Mouse (Mus musculus): ENCODE data around the gene Wapl. TPM values are rescaled to one million over a fixed set of nuclear protein-coding genes. Genes with fewer than 3 reads are reported as not detected.

The Wapl gene
- polyA plus RNA-seq (2012; rRNA removed) = 4.5 and 7.1 TPM in 2 replicates

DNA sequence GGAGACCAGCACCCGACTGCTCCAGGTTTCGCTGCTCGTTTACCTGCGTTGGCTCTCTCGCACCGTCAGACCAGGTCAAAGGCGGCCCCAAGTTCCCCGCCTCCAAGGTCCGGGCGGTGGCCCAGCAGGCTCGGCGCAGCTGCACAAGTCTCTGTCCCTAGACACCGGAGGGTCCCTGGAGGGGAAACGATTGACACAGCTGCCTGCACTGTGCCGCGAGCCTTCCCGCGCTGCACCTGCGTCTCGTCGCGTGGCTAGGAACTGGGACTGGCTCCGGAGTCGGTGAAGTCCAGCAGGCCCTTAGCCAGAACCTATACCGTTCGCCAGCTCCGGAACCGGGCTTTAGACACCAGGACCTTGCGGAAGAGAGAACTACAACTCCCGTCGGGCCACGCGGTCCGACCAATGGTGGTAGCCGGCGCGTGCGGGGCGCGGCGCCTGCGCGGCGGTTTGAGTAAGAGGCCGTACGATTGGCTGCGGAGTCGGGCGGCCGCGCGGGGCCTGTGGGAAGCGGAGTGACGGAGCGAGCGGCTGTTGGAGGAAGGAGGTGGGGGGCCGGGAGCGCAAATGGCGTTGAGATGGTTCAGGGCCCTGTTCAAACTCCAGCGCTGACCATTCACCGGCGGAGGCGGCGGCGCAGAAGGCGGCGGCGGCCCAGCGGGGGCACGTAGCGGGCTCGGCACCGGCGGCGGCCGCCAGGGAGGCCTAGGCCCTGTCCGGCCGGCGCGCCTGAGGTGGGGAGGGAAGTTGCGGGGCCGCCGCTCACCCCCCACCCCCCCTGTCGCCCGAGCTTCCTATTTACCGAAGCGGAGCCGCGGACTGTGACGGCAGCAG, at the start of gene Wapl:
TSS of gene Wapl (plus strand) at position 534 of the 834 bp plus-strand sequence.
- no peak for TF ChIP-seq CTCF (IDR thresholded peaks at IDR 0.05; ENCODE audit: extremely low read depth, insufficient read depth, insufficient read length, insufficient replicate concordance)
- TF ChIP-seq POLR2A (IDR thresholded peaks at IDR 0.05; ENCODE audit: low read depth, low read length) = peak; percentile 23
- DNase-seq (ENCODE audit: low read depth in 1 of 2, low spot score in 2 of 2) = peak; percentile 81 to 93
- WGBS = under 1% methylated on average over 88 of the region's 90 CpGs

DNA sequence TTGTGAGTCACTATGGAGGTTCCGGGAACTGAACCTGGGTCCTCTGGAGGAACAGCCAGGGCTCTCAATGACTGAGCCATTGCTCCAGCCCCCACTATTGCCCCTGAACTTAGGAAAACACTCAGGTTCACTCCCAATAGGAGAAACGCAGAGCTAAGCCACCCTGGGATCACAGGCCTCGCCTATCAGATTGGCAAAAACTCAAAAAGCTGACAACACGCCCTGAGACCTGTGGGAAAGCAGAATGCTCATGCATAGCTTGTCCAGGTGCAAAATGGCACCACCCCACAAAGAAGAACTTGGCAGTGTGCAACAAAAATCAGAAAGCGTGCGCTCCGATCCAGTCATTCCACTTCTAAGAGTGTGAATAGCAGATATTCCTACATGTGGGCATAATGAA, 46.9 kb upstream of the Wapl start:
- no peak for DNase-seq (ENCODE audit: low read depth in 1 of 2, low spot score in 2 of 2)
- WGBS = 79% methylated on average over 7 of the region's 7 CpGs
- Histone ChIP-seq H3K4me3 (ENCODE audit: extremely low read depth, insufficient read depth, insufficient read length) (no peak overlapping the region), H3K27me3 (ENCODE audit: control insufficient read depth, insufficient read depth, low read length) (no peaks in the 10 kb centered on the region), H3K4me1 (ENCODE audit: control insufficient read depth, insufficient read depth, insufficient read length) (no peaks in the 10 kb centered on the region), H3K36me3 (ENCODE audit: control insufficient read depth, insufficient read depth, low read length) (no peaks in the 10 kb centered on the region), H3K27ac (ENCODE audit: insufficient read depth, low read length) (no peak overlapping the region)
- TF ChIP-seq CTCF (IDR thresholded peaks at IDR 0.05; ENCODE audit: extremely low read depth, insufficient read depth, insufficient read length, insufficient replicate concordance) = no peak
- no peak for TF ChIP-seq POLR2A (IDR thresholded peaks at IDR 0.05; ENCODE audit: low read depth, low read length)

More for the DNA sequence above, at the start of gene Wapl:
- Histone ChIP-seq H3K27ac (ENCODE audit: insufficient read depth, low read length) (peak within 1 kb of the TSS; percentile 84), H3K27me3 (ENCODE audit: control insufficient read depth, insufficient read depth, low read length) (peaks cover 5% of the 10 kb centered on the region; the same call in 1 of the 2 replicates), H3K36me3 (ENCODE audit: control insufficient read depth, insufficient read depth, low read length) (peaks cover 4% of the 10 kb centered on the region; the same call in 1 of the 2 replicates), H3K4me3 (ENCODE audit: extremely low read depth, insufficient read depth, insufficient read length) (peak within 1 kb of the TSS; percentile 92), H3K4me1 (ENCODE audit: control insufficient read depth, insufficient read depth, insufficient read length) (no peaks in the 10 kb centered on the region)

DNA sequence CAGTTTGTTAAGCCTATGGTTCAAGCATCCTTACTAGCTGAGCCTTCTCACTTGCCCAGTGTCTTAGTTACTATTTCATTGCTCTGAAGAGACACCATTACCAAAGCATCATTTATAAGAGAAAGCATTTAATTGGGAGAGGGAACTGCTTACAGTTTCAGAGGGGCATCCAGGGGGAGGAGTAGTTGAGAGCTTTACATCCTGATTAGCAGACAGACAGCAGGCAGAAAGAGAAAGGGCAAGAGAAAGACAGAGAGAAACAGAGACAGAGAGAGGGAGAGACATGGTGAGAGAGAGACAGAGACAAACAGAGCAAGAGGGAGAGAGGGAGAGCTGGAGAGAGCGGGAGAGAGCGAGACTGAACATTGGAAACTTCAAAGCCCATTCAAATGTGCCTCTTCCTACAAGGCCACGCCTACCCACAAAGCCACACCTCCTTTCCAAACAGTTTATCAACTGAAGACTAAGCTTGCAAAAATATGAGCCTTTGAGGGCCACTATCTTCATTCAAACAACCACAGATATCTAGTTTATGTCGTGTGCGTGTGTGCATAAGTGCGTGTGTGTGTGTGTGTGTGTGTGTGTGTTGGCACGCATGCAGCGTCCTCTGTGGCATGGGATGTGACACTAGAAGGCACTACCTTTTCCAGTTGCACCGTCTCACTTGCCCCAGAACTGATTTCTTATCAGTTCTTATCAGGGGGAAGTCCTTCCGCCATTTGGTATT, 40.8 kb upstream of the Wapl start:
- WGBS = 70% methylated on average over 10 of the region's 10 CpGs
- Histone ChIP-seq H3K4me3 (ENCODE audit: extremely low read depth, insufficient read depth, insufficient read length) (no peak overlapping the region), H3K27ac (ENCODE audit: insufficient read depth, low read length) (no peak overlapping the region)

DNA sequence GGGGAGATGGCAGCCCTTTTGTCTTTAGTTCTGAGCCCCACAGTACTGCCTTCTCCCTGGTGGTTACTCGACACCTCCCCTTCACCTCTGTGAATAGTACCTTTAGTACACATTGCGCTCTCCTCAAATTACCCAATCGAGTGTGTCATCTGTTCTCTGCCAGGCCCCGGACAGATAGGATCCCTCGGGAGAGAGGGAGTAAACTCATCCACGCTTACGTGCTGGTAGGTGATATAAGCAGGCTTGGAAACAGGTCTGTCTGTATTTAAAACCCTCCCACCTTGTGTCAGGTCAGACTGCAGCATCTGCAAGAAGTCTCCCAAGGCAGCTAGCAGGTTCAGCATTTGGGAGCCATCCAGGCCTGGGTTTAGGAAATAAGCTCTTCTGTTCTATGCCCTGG, 38.5 kb upstream of the Wapl start:
- H3K27me3 ChIP-seq (ENCODE audit: control insufficient read depth, insufficient read depth, low read length) = no peaks in the 10 kb centered on the region
- no peak overlapping the region for H3K4me3 ChIP-seq (ENCODE audit: extremely low read depth, insufficient read depth, insufficient read length)
- 78% methylated on average over 7 of the region's 7 CpGs for WGBS
- H3K4me1 ChIP-seq (ENCODE audit: control insufficient read depth, insufficient read depth, insufficient read length) = no peaks in the 10 kb centered on the region
- TF ChIP-seq POLR2A (IDR thresholded peaks at IDR 0.05; ENCODE audit: low read depth, low read length) (no peak), CTCF (IDR thresholded peaks at IDR 0.05; ENCODE audit: extremely low read depth, insufficient read depth, insufficient read length, insufficient replicate concordance) (no peak)
- H3K27ac ChIP-seq (ENCODE audit: insufficient read depth, low read length) = no peak overlapping the region
- no peak for DNase-seq (ENCODE audit: low read depth in 1 of 2, low spot score in 2 of 2)
- no peaks in the 10 kb centered on the region for H3K36me3 ChIP-seq (ENCODE audit: control insufficient read depth, insufficient read depth, low read length)

More for the DNA sequence above, 40.8 kb upstream of the Wapl start:
- Histone ChIP-seq H3K4me1 (ENCODE audit: control insufficient read depth, insufficient read depth, insufficient read length) (no peaks in the 10 kb centered on the region), H3K27me3 (ENCODE audit: control insufficient read depth, insufficient read depth, low read length) (no peaks in the 10 kb centered on the region), H3K36me3 (ENCODE audit: control insufficient read depth, insufficient read depth, low read length) (no peaks in the 10 kb centered on the region)
- TF ChIP-seq POLR2A (IDR thresholded peaks at IDR 0.05; ENCODE audit: low read depth, low read length) = no peak
- no peak for TF ChIP-seq CTCF (IDR thresholded peaks at IDR 0.05; ENCODE audit: extremely low read depth, insufficient read depth, insufficient read length, insufficient replicate concordance)
- no peak for DNase-seq (ENCODE audit: low read depth in 1 of 2, low spot score in 2 of 2)

DNA sequence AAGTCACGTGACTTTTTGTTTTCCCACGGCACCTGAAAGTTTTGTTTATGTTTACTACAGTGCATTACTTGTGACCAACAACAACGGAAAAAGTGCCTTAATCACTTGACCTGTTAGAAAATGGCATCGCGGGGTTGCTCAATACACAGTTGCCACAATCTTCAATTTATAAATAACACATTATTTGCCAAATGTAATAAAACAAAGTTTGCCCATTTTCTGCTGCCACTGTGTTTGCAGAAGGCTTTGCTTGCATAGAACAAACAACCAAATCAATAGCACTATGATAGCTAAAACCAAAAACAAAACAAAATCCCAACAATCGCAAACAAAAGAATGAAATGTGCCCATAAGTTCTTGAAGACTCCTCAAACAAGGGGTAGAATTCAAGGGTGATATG, 38.0 kb upstream of the Wapl start:
- TF ChIP-seq CTCF (IDR thresholded peaks at IDR 0.05; ENCODE audit: extremely low read depth, insufficient read depth, insufficient read length, insufficient replicate concordance) (no peak), POLR2A (IDR thresholded peaks at IDR 0.05; ENCODE audit: low read depth, low read length) (no peak)
- DNase-seq (ENCODE audit: low read depth in 1 of 2, low spot score in 2 of 2) = no peak
- 91% methylated on average over 6 of the region's 6 CpGs for WGBS

DNA sequence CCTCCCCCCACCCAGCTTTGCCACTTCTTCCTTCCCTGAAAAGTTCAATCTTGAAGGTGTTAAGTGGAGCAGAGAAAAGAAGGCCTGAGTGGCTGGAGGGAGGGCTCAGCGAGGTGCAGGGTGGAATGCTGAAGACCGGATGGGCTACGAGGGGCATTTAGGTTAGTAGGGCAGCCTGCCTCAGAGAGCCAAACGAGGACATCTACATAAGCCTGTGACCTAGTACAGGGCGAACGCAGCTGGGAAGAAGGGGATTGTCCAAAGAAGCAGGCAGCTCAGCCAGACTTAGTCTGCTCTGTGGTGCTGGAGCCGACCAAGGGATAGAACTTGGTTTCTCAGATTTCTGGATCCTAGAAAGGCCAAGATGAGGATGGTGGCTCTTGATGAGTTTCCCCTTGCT, 29.6 kb upstream of the Wapl start:
- TF ChIP-seq CTCF (IDR thresholded peaks at IDR 0.05; ENCODE audit: extremely low read depth, insufficient read depth, insufficient read length, insufficient replicate concordance) (no peak), POLR2A (IDR thresholded peaks at IDR 0.05; ENCODE audit: low read depth, low read length) (no peak)
- Histone ChIP-seq H3K36me3 (ENCODE audit: control insufficient read depth, insufficient read depth, low read length) (no peaks in the 10 kb centered on the region), H3K4me1 (ENCODE audit: control insufficient read depth, insufficient read depth, insufficient read length) (no peaks in the 10 kb centered on the region), H3K27me3 (ENCODE audit: control insufficient read depth, insufficient read depth, low read length) (no peaks in the 10 kb centered on the region), H3K27ac (ENCODE audit: insufficient read depth, low read length) (no peak overlapping the region), H3K4me3 (ENCODE audit: extremely low read depth, insufficient read depth, insufficient read length) (no peak overlapping the region)
- DNase-seq (ENCODE audit: low read depth in 1 of 2, low spot score in 2 of 2) = no peak
- 90% methylated on average over 7 of the region's 7 CpGs for WGBS

More for the DNA sequence above, 38.0 kb upstream of the Wapl start:
- Histone ChIP-seq H3K27ac (ENCODE audit: insufficient read depth, low read length) (no peak overlapping the region), H3K4me3 (ENCODE audit: extremely low read depth, insufficient read depth, insufficient read length) (no peak overlapping the region), H3K36me3 (ENCODE audit: control insufficient read depth, insufficient read depth, low read length) (no peaks in the 10 kb centered on the region), H3K4me1 (ENCODE audit: control insufficient read depth, insufficient read depth, insufficient read length) (no peaks in the 10 kb centered on the region), H3K27me3 (ENCODE audit: control insufficient read depth, insufficient read depth, low read length) (no peaks in the 10 kb centered on the region)

Data from spleen, adult 2 months (tissue).